Mouse (Mus musculus) forebrain, embryonic 14.5 days (tissue): Measurements from ENCODE around the gene Dpy19l3. TPM values are rescaled to one million over a fixed set of nuclear protein-coding genes. Genes with fewer than 3 reads are reported as not detected.

ENCODE experiments used
- ATAC-seq: fragments of 200-750 bp; cut with Nextera tagmentation; 2 replicates; pipeline ENCODE4 v1.8.0; 2017; ENCODE audit warnings: mild to moderate bottlenecking, moderate library complexity
- DNase-seq: peaks from one replicate; pipeline ENCODE4 v3.0.0-alpha.2; 2015; ENCODE audit warnings: low spot score
- H3K27ac ChIP-seq: fragments of 300-500 bp; sonication (generic); 2 replicates; pipeline ENCODE4 v1.5.1; 2014; ENCODE audit warnings: low read depth, mild to moderate bottlenecking, control low read depth, low read length, moderate library complexity
- H3K27me3 ChIP-seq: fragments of 300-500 bp; sonication (generic); replicated peaks from 2 replicates; pipeline ENCODE4 v1.6.1; 2014; ENCODE audit warnings: low read length, control low read depth, mixed read lengths; ENCODE audit not compliant: control insufficient read depth, insufficient read depth
- H3K36me3 ChIP-seq: fragments of 300-500 bp; sonication (generic); 2 replicates; pipeline ENCODE4 v1.6.1; 2014; ENCODE audit warnings: low read length, control low read depth; ENCODE audit not compliant: control insufficient read depth, insufficient read depth
- H3K4me1 ChIP-seq: fragments of 300-500 bp; sonication (generic); 2 replicates; pipeline ENCODE4 v1.6.1; 2014; ENCODE audit warnings: antibody characterized with exemption, low read length, control low read depth; ENCODE audit not compliant: control insufficient read depth, insufficient read depth
- H3K4me2 ChIP-seq: fragments of 300-500 bp; sonication (generic); 2 replicates; pipeline ENCODE4 v1.6.1; 2014; ENCODE audit warnings: mild to moderate bottlenecking, control low read depth, low read length
- H3K4me3 ChIP-seq: fragments of 300-500 bp; sonication (generic); 2 replicates; pipeline ENCODE4 v1.5.1; 2014; ENCODE audit warnings: low read depth, low read length, control low read depth
- H3K9ac ChIP-seq: fragments of 300-500 bp; sonication (generic); 2 replicates; pipeline ENCODE4 v1.6.1; 2014; ENCODE audit warnings: mild to moderate bottlenecking, low read length, control low read depth, moderate library complexity
- H3K9me3 ChIP-seq: fragments of 300-500 bp; sonication (generic); replicated peaks from 2 replicates; pipeline ENCODE4 v1.6.1; 2016; ENCODE audit warnings: low read length, control low read depth, mixed read lengths; ENCODE audit not compliant: control insufficient read depth
- WGBS: fragments of 180-500 bp; shearing (Covaris S2); extraction: QIAGEN DNeasy Blood & Tissue Kit; methylation state at CpG from one replicate; pipeline ENCODE4 v1.1.7; 2014; 5-methylcytosine and 5-hydroxymethylcytosine counted together
- polyA plus RNA-seq: library from polyadenylated mRNA; unstranded; fragments of >200 nt; fragmentation: Nextera tagmentation; extraction: Ambion mirVana; gene quantifications from 2 replicates; pipeline ENCODE4 v1.2.1, GENCODE M21; 2014

Gene Dpy19l3
- polyA plus RNA-seq, 1 experiment from 2014 or later, result 59.7 TPM

DNA sequence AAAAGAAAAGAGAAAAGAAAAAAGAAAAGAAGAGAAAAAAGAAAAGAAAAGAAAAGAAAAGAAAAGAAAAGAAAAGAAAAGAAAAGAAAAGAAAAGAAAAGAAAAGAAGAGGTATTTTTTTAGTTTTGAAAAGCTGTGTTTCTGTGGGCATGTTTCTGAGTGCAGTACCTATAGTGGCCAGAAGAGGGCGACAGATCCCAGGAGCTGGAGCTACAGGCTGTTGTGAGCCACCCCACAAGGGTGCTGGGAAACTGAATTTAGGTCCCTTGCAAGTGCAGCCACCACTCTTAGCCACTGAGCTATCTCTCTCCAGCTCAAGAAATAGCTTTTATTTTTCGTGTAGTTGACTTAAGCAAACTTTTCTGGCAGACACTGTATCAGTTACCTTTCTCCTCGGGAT lies 95.1 kb downstream of the Dpy19l3 start:
- Histone ChIP-seq H3K36me3 (no peaks in the 10 kb centered on the region), H3K4me2 (no peak overlapping the region), H3K27me3 (no peaks in the 10 kb centered on the region), H3K9me3 (0 out of 2 replicates have a peak, but pooled peaks cover 2% of the 10 kb centered on the region), H3K27ac (no peak overlapping the region), H3K4me3 (no peak overlapping the region), H3K4me1 (peaks cover 6% of the 10 kb centered on the region; the same call in 1 of the 2 replicates), H3K9ac (no peak overlapping the region)
- WGBS, result 53% methylated on average over 3 of the region's 3 CpGs
- ATAC-seq, result no peak
- no peak for DNase-seq

DNA sequence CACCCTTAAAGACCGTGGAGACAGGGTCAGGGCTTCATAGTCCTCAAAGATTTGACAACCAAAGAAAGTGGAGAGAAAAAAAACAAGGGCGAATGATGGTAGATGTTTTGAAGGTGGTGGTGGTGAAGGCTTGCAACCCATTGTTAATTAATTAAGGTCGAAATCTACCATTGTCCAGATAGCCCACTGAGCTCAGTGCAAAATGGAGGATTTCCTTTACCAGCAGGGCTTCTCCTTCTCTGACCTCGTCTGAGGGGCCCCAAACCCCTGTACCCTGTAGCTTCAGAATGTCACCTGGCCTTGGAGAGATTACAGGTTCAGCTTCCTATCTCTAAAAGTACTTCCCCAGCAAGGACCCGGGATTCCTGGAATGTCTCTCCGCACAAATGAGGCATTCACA lies 96.4 kb downstream of the Dpy19l3 start:
- H3K27ac ChIP-seq, result no peak overlapping the region
- no peak for ATAC-seq
- H3K4me2 ChIP-seq, result no peak overlapping the region
- DNase-seq, result no peak
- 39% methylated on average over 6 of the region's 6 CpGs for WGBS
- H3K9me3 ChIP-seq, result 0 out of 2 replicates have a peak, but pooled peaks cover 2% of the 10 kb centered on the region
- no peaks in the 10 kb centered on the region for H3K4me1 ChIP-seq
- H3K9ac ChIP-seq, result no peak overlapping the region
- H3K27me3 ChIP-seq, result no peaks in the 10 kb centered on the region
- H3K36me3 ChIP-seq, result no peaks in the 10 kb centered on the region
- no peak overlapping the region for H3K4me3 ChIP-seq

DNA sequence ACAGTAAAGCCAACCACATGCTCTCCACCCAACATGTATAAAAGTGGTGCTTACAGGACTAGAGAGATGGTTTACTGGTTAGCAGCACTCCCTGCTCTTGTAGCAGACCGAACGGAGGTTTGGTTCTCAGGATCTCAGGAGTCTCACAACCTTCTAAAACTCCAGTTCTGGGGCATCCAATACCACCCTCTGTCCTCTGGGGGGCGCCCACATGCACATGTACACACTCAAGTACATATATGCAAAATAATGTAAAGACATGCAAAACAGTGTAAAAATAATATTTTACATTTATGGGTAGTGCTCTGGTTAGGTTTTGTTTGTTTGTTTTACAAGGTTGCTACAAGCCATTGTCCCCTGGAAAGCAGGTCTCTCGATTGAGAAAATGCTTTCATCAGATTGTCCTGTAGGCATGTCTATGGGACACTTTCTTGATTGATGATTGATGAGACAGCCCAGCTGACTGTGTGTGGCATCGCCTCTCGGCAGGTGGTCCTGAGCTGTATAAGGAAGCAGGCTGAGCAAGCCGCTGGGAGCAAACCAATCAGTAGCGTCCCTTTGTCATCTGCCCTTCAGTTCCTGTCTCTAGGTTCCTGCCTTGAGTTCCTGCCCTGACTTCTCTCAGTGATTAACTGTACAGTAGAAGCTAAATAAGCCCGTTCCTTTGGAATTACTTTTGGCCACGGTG lies 102.5 kb downstream of the Dpy19l3 start:
- H3K9me3 ChIP-seq, result no peaks in the 10 kb centered on the region
- 84% methylated on average over 10 of the region's 10 CpGs for WGBS
- no peak for ATAC-seq
- no peaks in the 10 kb centered on the region for H3K27me3 ChIP-seq
- no peak for DNase-seq
- H3K36me3 ChIP-seq, result no peaks in the 10 kb centered on the region
- H3K4me1 ChIP-seq, result peaks cover under 1% of the 10 kb centered on the region; the same call in 1 of the 2 replicates
- H3K9ac ChIP-seq, result no peak overlapping the region
- no peak overlapping the region for H3K27ac ChIP-seq
- no peak overlapping the region for H3K4me2 ChIP-seq
- no peak overlapping the region for H3K4me3 ChIP-seq

DNA sequence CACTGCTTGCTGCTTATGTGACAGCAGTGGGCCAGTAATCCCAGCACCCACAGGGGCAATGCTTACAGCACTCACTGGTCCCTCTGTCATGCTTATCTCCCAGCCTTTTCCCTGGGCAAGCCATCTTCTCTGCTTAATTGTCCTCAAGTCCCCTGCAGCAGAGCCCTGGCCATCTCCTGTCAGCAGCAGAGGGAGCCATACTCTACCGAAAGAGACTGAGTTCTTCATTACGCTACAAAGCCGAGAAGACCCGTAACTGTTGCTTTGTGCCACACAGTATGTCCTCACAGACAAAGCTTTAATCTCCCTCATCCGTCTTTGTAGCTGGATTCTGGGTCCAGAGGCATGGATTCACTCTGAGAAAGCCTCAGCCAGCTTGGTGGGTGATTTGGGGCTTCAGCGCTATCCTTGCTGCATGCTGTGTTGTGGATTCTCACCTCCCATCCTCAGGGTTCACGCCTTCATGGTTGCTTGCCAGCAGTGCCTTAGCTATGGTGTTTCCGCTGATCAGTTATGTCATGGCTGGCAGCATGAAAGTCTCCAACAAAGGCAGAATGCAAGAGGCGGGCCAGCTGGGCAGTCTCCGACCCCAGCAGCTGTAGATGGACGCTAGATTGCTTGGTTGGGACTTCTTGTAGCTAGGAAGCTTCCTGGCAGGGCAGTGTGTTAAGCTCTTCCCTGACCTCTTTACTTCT lies 103.4 kb downstream of the Dpy19l3 start:
- Histone ChIP-seq H3K4me3 (no peak overlapping the region), H3K4me1 (peaks cover 4% of the 10 kb centered on the region; the same call in 1 of the 2 replicates), H3K9me3 (no peaks in the 10 kb centered on the region), H3K27ac (no peak overlapping the region), H3K27me3 (no peaks in the 10 kb centered on the region), H3K4me2 (no peak overlapping the region), H3K36me3 (no peaks in the 10 kb centered on the region), H3K9ac (no peak overlapping the region)
- peak; percentile 54 for DNase-seq
- WGBS, result 70% methylated on average over 11 of the region's 11 CpGs
- ATAC-seq, result no peak

- WGBS, result 44% methylated on average over 3 of the region's 3 CpGs
- ATAC-seq, result no peak
- DNase-seq, result no peak
- H3K4me2 ChIP-seq, result no peak overlapping the region
- H3K36me3 ChIP-seq, result peaks cover 18% of the 10 kb centered on the region
- no peak overlapping the region for H3K27ac ChIP-seq
- no peaks in the 10 kb centered on the region for H3K9me3 ChIP-seq
- H3K27me3 ChIP-seq, result no peaks in the 10 kb centered on the region
- H3K4me1 ChIP-seq, result peaks cover 4% of the 10 kb centered on the region; the same call in 1 of the 2 replicates
- H3K9ac ChIP-seq, result no peak overlapping the region
- no peak overlapping the region for H3K4me3 ChIP-seq
Measured at GRCm38 (mm10) chr7:35649071-35649470, 105.2 kb downstream of the Dpy19l3 start.

DNA sequence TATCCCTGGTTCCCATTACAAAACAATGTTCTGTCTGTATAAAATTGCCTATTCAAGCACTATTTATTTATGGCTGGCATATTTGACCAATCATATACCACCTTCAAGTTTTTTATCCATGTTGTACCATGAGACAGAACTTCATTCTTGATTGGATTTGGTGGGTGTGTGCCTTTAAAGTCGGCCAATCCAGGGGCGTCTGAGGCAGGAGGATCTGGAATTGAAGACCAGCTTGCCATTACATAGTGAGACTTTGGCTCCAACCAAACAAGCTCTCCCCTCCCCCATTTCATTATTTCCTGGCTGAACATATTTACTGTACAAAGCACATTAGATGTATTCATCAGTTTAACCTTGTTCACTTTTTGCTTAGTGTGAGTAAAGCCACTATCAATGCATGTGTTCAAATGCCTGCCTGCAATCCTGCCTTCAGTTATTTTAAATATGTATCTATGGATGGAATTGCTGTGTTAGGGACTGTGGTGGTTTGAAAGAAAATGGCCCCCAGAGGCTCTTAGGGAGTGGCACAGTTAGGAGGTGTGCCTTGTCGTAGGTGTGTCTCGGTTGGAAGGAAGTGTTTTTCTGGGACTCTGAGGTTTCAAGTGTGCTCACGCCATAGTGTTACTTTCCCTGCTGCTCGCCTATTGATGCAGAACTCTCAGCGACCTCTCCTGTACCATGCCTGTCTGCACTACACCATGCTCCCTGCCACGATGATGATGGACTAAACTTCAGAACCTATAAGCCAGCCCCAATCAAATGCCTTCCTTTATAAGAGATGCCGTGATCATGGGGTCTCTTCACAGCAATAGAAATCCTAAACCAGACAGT lies 105.8 kb downstream of the Dpy19l3 start:
- no peak overlapping the region for H3K4me3 ChIP-seq
- ATAC-seq (no peak), DNase-seq (no peak)
- H3K36me3 ChIP-seq, result peaks cover 24% of the 10 kb centered on the region
- H3K9ac ChIP-seq, result no peak overlapping the region
- WGBS, result 70% methylated on average over 9 of the region's 9 CpGs
- peaks cover 4% of the 10 kb centered on the region; the same call in 1 of the 2 replicates for H3K4me1 ChIP-seq
- no peaks in the 10 kb centered on the region for H3K27me3 ChIP-seq
- no peaks in the 10 kb centered on the region for H3K9me3 ChIP-seq
- H3K4me2 ChIP-seq, result no peak overlapping the region
- no peak overlapping the region for H3K27ac ChIP-seq

DNA sequence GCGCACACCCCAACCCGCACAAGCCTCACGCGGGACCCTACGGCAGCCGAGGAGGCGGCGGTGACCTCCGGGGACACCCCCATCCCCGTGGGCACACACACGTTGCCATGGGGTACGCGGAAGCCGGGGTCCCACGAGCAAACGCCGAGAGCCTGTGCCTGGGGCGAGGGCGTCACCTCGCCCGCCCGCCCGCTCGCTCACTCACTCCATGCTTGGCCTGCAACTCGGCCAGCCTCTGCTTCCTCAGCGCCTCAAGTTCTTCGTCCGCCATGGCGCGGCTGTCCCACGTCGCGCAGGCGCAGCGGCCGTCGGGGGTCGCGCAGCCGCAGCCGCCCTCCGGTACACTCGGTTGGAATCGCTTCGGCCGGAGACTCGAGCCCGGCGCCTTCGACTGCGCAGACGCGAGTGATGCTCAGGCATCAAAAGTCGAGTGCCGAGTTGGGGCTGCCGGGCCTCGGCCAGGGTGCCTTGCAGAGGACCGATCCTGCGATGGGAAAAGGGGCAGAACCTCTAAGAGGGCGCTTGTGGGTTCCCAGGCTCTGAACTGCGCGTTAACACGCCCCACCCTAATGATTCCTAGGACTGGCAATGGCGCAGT lies 107.1 kb downstream of the Dpy19l3 start, which contains the start of gene Pdcd5:
TSS of gene Pdcd5 (minus strand) at position 421 of the 598 bp plus-strand sequence.
- Histone ChIP-seq H3K9me3 (no peaks in the 10 kb centered on the region), H3K27ac (peak within 1 kb of the TSS; percentile 60; the same call in 1 of the 2 replicates), H3K27me3 (no peaks in the 10 kb centered on the region), H3K36me3 (peaks cover 36% of the 10 kb centered on the region), H3K4me1 (peaks cover 4% of the 10 kb centered on the region; the same call in 1 of the 2 replicates), H3K4me2 (peak within 1 kb of the TSS; percentile 77), H3K9ac (peak within 1 kb of the TSS; percentile 86), H3K4me3 (peak within 1 kb of the TSS; percentile 82)
- ATAC-seq (peak; percentile 95), DNase-seq (peak; percentile 98)
- under 1% methylated on average over 46 of the region's 64 CpGs for WGBS

DNA sequence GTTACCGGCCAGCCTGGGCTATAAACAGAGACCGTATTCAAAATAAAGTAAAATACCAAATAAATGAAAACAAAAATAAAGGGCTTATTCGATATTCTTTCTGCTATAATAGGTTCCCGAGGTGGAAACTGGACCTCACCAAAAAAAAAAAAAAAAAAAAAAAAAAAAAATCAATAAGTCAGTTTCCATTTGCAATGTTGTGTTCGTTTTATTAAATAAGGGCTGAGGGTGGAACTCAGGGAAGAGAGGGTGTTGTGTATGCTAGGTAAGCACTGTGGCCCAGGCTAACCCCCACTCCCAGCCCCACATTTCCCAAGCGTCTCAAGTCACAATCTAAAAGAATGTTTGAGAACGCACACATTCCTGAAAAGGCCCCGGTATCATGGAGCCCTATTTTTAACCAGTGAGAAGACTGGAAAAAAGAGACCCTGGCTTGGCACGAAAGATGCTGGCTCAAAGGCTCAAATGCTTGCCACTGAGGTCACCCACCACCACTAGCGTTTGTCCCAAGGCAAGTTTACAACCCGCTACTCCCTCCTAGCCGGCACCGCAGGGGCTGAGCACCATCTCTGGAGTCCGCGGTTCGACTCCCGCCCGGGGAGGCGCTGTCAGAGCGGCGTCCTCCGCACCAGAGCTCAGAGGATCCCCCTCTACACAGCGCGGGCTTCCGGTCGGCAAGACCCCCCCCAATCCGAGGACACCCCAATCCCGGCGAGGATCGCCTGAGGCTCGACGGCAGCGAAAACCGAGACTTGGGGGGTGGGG lies 107.8 kb downstream of the Dpy19l3 start:
- Histone ChIP-seq H3K4me1 (peaks cover 4% of the 10 kb centered on the region; the same call in 1 of the 2 replicates), H3K27me3 (no peaks in the 10 kb centered on the region), H3K36me3 (peaks cover 42% of the 10 kb centered on the region), H3K27ac (peak overlapping the region; percentile 60; the same call in 1 of the 2 replicates), H3K4me2 (peak overlapping the region; percentile 77), H3K9me3 (no peaks in the 10 kb centered on the region), H3K9ac (peak overlapping the region; percentile 86), H3K4me3 (peak overlapping the region; percentile 82)
- WGBS, result 11% methylated on average over 34 of the region's 34 CpGs
- ATAC-seq, result peak; percentile 61
- DNase-seq, result no peak
